Mouse (Mus musculus) erythroblast, embryonic 14.5 days (primary cell): ENCODE data around the gene Ankrd35. TPM values are rescaled to one million over a fixed set of nuclear protein-coding genes. Genes with fewer than 3 reads are reported as not detected.
A peak's percentile ranks its signal among the peaks of the same experiment; 100 is the strongest.

Experiments used
- H3K27me3 ChIP-seq: 2 replicates; pipeline ENCODE4 v1.6.1; 2012; ENCODE audit warnings: inconsistent platforms; ENCODE audit not compliant: control insufficient read depth
- H3K36me3 ChIP-seq: 2 replicates; pipeline ENCODE4 v1.6.1; 2012; ENCODE audit warnings: mild to moderate bottlenecking, inconsistent platforms; ENCODE audit not compliant: control insufficient read depth
- H3K4me1 ChIP-seq: 2 replicates; pipeline ENCODE4 v1.6.1; 2012; ENCODE audit warnings: inconsistent platforms; ENCODE audit not compliant: control insufficient read depth
- H3K4me3 ChIP-seq: replicated peaks from 2 replicates; pipeline ENCODE3; 2012; ENCODE audit warnings: moderate library complexity, mild to moderate bottlenecking, inconsistent platforms
- H3K9me3 ChIP-seq: 2 replicates; pipeline ENCODE4 v1.6.1; 2012; ENCODE audit warnings: low read length, inconsistent platforms, mixed read lengths; ENCODE audit not compliant: control insufficient read depth
- GATA1 ChIP-seq: IDR thresholded peaks from 2 replicates; pipeline ENCODE4 v1.6.1; 2012; ENCODE audit warnings: low read length, inconsistent platforms, mixed read lengths
- TAL1 ChIP-seq: IDR thresholded peaks from 3 replicates; pipeline ENCODE4 v1.6.1; 2012; ENCODE audit warnings: low read length, inconsistent platforms, mixed read lengths
- polyA plus RNA-seq: library from polyadenylated mRNA; stranded (reverse); fragments of >175 nt; gene quantifications from 2 replicates; pipeline ENCODE4 v1.2.3, GENCODE M21; 2012

Ankrd35 gene
- polyA plus RNA-seq, 1 experiment: not detected

- Histone ChIP-seq H3K36me3 (peaks cover 84% of the 10 kb centered on the region), H3K4me3 (no peak overlapping the region), H3K9me3 (no peaks in the 10 kb centered on the region), H3K27me3 (no peaks in the 10 kb centered on the region), H3K4me1 (peaks cover 3% of the 10 kb centered on the region; the same call in 1 of the 2 replicates)
- no peak for TF ChIP-seq TAL1
- no peak for TF ChIP-seq GATA1
Observed at GRCm38 (mm10) chr3:96715854-96716253, 45.9 kb downstream of the Ankrd35 start.

DNA sequence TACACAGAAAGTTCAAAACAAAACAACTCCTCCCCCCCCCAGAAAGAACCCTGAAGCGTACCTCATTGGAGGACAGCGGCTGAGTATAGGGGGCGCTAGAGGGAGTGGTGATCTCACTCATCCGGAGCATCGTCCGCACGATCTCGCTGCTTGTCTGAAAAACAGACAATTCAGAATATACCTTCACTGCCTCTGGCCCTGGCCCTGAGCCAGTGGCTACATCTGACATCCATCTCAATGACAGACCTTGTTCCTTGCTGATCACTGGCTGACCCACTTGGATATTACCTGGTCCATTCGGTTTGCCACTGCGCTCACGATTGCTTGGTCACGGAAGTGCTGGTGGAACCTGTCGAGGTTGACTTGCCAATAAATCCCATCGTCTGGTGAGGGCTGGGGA lies 49.2 kb downstream of the Ankrd35 start:
- H3K36me3 ChIP-seq: peaks cover 84% of the 10 kb centered on the region
- TF ChIP-seq TAL1: no peak
- TF ChIP-seq GATA1: no peak
- H3K4me3 ChIP-seq: no peak overlapping the region
- no peaks in the 10 kb centered on the region for H3K27me3 ChIP-seq
- no peaks in the 10 kb centered on the region for H3K9me3 ChIP-seq
- peaks cover 23% of the 10 kb centered on the region for H3K4me1 ChIP-seq

GRCm38 (mm10) chr3:96727343-96727827 lies 57.5 kb downstream of the Ankrd35 start, which contains the start of the genes Polr3c and Rnf115:
Gene Polr3c, minus strand, starts transcription at chr3:96727628.
Gene Rnf115, plus strand, starts transcription at chr3:96727664.
- Histone ChIP-seq H3K4me1 (peaks cover 53% of the 10 kb centered on the region), H3K36me3 (peaks cover 30% of the 10 kb centered on the region), H3K27me3 (no peaks in the 10 kb centered on the region), H3K9me3 (no peaks in the 10 kb centered on the region), H3K4me3 (peak within 1 kb of the TSS; percentile 97)
- TF ChIP-seq GATA1: no peak
- no peak for TF ChIP-seq TAL1

DNA sequence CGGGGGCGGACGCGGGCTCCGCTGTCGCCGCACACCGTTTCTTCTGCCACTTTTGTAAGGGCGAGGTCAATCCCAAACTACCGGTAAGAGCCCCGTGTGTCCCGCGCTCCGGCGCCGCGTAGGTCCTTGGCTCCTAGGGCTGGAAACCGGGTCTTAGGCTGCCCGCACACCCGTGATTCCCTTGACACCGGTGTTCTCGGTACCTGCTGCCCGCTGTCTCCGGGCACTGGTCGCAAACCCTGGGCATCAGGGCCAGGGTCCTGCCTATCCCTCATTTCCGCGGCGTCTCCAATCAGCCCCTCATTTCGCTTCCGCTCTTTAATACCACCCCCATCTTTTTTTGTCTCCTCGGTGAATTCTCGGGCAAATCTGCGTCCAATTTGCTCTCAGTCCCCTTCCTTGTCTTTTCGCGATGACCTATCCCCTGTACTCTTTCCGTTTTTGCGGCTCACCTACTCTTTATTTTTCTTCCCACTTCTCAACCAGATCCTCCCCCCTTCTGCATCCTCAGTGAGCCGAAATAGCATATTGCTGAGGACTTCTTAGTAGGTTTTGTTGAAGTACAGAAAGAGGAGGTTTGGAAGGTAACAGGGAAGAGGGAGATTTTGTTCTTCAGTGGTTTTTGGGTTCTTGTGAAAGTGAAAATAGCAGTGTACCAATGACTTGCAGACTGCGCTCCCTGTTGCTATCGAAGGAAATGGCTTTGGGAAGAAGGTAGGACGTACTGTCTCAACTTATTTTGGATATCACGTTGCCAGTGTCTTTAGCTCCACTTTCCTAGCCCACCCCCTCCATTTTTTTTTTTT lies 58.1 kb downstream of the Ankrd35 start:
- Histone ChIP-seq H3K4me3 (peak overlapping the region; percentile 97), H3K9me3 (no peaks in the 10 kb centered on the region), H3K27me3 (no peaks in the 10 kb centered on the region), H3K4me1 (peaks cover 48% of the 10 kb centered on the region), H3K36me3 (peaks cover 23% of the 10 kb centered on the region)
- TF ChIP-seq TAL1: no peak
- TF ChIP-seq GATA1: no peak

- peaks cover 15% of the 10 kb centered on the region for H3K36me3 ChIP-seq
- H3K4me1 ChIP-seq: peaks cover 41% of the 10 kb centered on the region
- H3K27me3 ChIP-seq: no peaks in the 10 kb centered on the region
- peak overlapping the region; percentile 97 for H3K4me3 ChIP-seq
- no peak for TF ChIP-seq GATA1
- no peak for TF ChIP-seq TAL1
- no peaks in the 10 kb centered on the region for H3K9me3 ChIP-seq
Observed at GRCm38 (mm10) chr3:96728634-96729402, 58.9 kb downstream of the Ankrd35 start.

DNA sequence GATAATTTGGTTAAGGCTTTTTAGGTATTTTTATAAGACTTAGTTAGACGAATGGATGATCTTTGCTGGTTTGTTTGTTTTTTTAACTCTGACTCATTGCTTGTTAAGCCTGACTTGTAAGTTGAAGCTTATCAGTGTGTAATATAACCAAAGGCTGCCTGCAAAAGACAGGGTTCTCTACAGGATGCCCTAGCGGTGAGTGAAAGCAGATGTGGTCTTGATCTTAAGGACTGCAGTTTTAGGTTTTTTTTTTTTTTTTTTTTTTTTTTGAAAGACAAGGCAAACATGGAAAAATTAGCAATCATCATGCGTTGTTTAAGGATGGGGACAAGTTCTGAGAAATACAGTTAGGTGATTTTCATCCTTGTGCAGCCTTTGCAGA lies 59.5 kb downstream of the Ankrd35 start:
- TF ChIP-seq TAL1 (no peak), GATA1 (no peak)
- H3K27me3 ChIP-seq: no peaks in the 10 kb centered on the region
- H3K4me3 ChIP-seq: peak overlapping the region; percentile 97
- peaks cover 41% of the 10 kb centered on the region for H3K4me1 ChIP-seq
- H3K9me3 ChIP-seq: no peaks in the 10 kb centered on the region
- peaks cover 10% of the 10 kb centered on the region for H3K36me3 ChIP-seq

DNA sequence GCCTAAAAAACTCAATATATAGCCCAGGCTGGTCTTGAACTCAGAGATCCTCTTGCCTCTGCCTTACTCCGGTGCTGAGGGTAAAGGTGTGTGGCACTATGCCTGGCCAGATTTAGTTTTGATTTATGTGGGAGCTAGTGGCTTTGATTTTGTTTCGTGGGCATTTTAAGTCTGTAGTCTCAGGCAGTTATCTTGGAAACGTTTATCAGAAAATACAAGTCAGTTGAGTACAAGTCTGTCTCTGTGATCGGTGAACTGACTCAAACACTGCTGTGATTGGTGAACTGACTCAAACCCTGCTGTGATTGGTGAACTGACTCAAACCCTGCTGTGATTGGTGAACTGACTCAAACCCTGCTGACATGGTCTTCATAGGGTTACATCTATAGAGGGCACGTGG lies 60.9 kb downstream of the Ankrd35 start:
- Histone ChIP-seq H3K4me1 (peaks cover 34% of the 10 kb centered on the region), H3K9me3 (no peaks in the 10 kb centered on the region), H3K27me3 (no peaks in the 10 kb centered on the region), H3K36me3 (no peaks in the 10 kb centered on the region), H3K4me3 (no peak overlapping the region)
- TF ChIP-seq TAL1 (no peak), GATA1 (no peak)

GRCm38 (mm10) chr3:96733984-96734383 lies 64.1 kb downstream of the Ankrd35 start:
- no peaks in the 10 kb centered on the region for H3K9me3 ChIP-seq
- peaks cover 16% of the 10 kb centered on the region for H3K4me1 ChIP-seq
- TF ChIP-seq TAL1 (no peak), GATA1 (no peak)
- H3K27me3 ChIP-seq: no peaks in the 10 kb centered on the region
- no peak overlapping the region for H3K4me3 ChIP-seq
- no peaks in the 10 kb centered on the region for H3K36me3 ChIP-seq

DNA sequence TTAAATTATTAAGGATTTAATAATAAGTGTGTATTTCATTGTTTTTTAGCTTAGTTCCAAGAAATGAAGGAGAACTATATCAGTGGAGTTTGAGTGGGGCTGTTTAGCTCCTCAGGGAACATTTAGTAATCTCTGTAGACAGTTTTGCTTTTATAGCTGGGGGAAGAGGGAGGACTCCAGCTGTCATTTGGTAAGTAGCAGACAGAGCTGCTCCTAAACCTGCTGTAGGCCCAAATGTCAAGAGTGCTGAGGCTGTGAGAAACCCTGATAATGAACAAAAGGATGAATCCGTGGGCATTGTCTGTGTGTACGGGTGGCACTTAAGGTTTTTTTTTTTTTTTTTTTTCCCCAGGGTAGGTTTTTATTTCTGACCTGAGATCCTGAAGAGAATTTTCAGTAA lies 65.3 kb downstream of the Ankrd35 start:
- no peaks in the 10 kb centered on the region for H3K36me3 ChIP-seq
- H3K9me3 ChIP-seq: no peaks in the 10 kb centered on the region
- H3K4me1 ChIP-seq: peaks cover 6% of the 10 kb centered on the region
- TF ChIP-seq GATA1 (no peak), TAL1 (no peak)
- H3K27me3 ChIP-seq: no peaks in the 10 kb centered on the region
- no peak overlapping the region for H3K4me3 ChIP-seq
